Mouse (Mus musculus) thymus, adult 2 months (tissue): ENCODE measurements at regions not wholly inside any gene's neighbourhood (a gene's known extent, or its start where the extent isn't known, plus 50 kb on each side); places are given as distances from the start of the nearest gene placed in this dataset.

Source experiments
- CTCF ChIP-seq: fragments of 200-500 bp; IDR thresholded peaks from 2 replicates; pipeline ENCODE4 v1.5.1; 2012; ENCODE audit warnings: mild to moderate bottlenecking, control low read depth, low read length, moderate library complexity, borderline replicate concordance; ENCODE audit not compliant: control insufficient read depth, poor library complexity, insufficient read depth; ENCODE audit errors: extremely low read depth
- POLR2A ChIP-seq: fragments of 200-500 bp; IDR thresholded peaks from 2 replicates; pipeline ENCODE4 v1.6.1; 2012; ENCODE audit warnings: mild to moderate bottlenecking, low read length, control low read depth, moderate library complexity; ENCODE audit not compliant: control insufficient read depth, poor library complexity, insufficient read depth; ENCODE audit errors: extremely low read depth

DNA sequence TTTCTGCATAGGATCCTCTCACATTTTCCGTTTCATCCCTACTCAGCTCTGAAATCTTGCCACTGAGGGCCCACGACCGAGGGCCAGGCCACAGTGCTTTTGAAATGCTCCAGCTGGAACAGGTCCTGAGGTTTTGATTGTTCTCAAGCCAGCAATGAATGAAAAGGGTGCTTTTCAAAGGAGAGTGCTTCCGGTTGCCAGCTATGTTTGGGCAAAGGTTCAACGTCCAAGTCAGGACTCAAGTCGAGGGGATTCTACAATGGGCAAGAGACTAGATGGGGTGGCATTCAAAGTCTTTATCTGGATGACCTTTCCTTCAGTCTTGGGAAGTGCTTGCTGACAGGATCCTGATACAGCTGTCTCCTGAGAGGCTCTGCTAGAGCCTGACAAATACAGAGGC, 89.8 kb downstream of the Gm21750 start:
- TF ChIP-seq POLR2A (no peak), CTCF (no peak)
